Mouse (Mus musculus) splenic B cell, adult 2 months (primary cell): Measurements from ENCODE around the gene C8g.

Experiments
- DNase-seq: peaks from one replicate; pipeline ENCODE4 v3.0.0-alpha.2; 2011; ENCODE audit warnings: low read depth, low spot score
- H3K27me3 ChIP-seq: 2 replicates; pipeline ENCODE4 v1.6.1; 2012; ENCODE audit warnings: mild to moderate bottlenecking, low read length, moderate library complexity, mixed read lengths; ENCODE audit not compliant: control insufficient read depth, poor library complexity, insufficient read depth, severe bottlenecking
- H3K36me3 ChIP-seq: 2 replicates; pipeline ENCODE4 v1.6.1; 2012; ENCODE audit warnings: mild to moderate bottlenecking, low read length, moderate library complexity, mixed read lengths; ENCODE audit not compliant: control insufficient read depth, poor library complexity, insufficient read depth, severe bottlenecking

C8g gene

GRCm38 (mm10) chr2:25487965-25488670 is 13.4 kb downstream of the C8g start:
- no peak for DNase-seq
- H3K27me3 ChIP-seq = no peaks in the 10 kb centered on the region
- no peaks in the 10 kb centered on the region for H3K36me3 ChIP-seq

GRCm38 (mm10) chr2:25484901-25485647 is 16.4 kb downstream of the C8g start:
- no peak for DNase-seq

DNA sequence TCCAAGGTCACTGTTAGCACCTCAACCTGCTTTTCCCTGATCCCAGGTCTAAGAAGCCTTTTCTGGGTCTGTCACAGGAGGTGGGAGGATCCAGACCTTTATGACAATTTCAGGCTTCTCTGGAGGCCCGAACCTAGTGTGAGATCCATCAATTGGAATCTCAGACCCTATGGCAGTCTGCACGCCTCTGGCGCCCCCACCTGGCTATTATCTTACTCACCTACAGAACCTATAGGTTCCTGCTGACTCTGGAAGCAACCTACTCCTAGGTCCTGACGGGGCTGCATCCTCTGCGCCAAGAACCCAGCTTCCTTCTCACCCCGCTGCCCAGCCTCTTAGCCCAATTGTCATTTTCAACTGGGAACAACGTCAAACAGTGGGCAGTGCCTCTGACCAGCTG is 18.6 kb downstream of the C8g start:
- Histone ChIP-seq H3K27me3 (no peaks in the 10 kb centered on the region), H3K36me3 (no peaks in the 10 kb centered on the region)
- DNase-seq = peak; percentile 87

More at GRCm38 (mm10) chr2:25484901-25485647, 16.4 kb downstream of the C8g start:
- Histone ChIP-seq H3K27me3 (no peaks in the 10 kb centered on the region), H3K36me3 (no peaks in the 10 kb centered on the region)

DNA sequence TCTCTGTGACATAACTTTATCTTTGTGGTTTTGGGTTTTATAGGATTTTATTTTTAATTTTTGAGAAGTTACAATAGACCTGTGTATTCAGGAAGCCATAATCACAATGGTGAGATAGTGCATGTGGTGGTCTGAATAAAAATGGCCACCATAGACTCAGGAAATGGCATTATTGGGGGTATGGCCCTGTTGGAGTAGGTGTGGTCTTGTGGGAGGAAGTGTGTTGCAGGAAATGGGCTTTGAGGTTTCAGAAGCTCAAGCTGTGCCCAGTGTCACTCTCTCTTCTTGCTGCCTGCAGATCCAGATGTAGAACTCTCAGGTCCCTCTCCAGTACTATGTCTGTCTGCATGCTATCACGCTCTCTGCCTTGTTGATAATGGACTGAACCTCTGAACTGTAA is 21.0 kb downstream of the C8g start:
- Histone ChIP-seq H3K36me3 (no peaks in the 10 kb centered on the region), H3K27me3 (no peaks in the 10 kb centered on the region)
- DNase-seq = no peak

DNA sequence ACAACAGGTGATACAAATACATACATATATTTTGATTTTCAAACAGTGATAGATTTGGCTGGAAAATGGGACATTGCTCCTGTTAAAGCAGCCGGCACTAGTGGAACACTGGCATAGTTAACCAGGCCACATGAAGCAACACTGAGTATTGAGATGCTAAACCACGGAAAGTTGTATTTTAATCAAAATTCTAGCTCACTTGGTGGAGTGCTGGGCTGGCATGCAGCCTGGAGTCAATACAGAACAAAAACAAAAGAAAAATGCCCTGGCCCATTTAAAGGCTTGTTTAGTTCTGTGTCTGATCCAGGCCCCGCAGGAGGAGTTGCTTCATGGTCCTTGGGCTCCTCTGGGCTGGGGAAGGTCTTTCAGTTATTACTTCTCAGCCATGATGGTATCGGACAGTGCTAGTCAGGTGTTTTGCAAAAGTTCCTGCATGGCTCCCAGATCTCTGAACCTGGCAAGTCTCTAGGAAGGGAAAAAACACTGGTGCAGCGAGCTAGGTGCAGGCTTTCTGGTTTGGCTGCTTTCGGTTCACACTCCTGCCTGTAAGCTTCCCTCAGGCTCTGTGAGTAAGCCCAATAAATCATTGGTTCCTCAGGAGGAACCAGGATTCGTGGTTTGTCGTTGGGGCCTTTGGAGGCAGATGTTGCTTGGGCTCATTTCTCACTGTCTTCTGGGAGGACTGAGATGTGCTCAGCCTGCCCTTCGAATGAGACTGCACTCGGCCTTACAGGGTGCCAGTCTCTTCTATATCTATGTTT is 21.8 kb downstream of the C8g start:
- Histone ChIP-seq H3K36me3 (no peaks in the 10 kb centered on the region), H3K27me3 (no peaks in the 10 kb centered on the region)
- no peak for DNase-seq

- Histone ChIP-seq H3K27me3 (no peaks in the 10 kb centered on the region), H3K36me3 (no peaks in the 10 kb centered on the region)
- DNase-seq = no peak
These were observed 23.4 kb downstream of the C8g start for GRCm38 (mm10) chr2:25477967-25478675.

DNA sequence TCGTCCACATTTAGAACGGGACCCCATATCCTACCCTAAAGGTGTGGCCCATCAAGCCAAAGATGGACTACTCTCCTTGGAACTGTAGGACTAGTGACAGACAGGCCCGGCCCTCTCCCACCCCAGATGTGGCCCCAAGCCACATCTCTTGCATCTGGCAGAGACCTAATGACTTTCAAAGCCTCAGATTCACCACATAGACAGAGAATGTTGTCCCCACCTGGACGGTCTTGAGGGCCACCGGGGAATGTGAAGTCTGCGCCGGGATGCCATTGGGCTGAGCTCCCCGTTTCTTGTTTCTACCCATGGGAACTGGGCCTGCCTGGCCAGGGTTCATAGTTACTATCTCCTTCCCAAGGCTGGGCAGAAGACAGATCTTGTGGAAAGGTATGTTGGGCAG is 24.0 kb downstream of the C8g start:
- H3K27me3 ChIP-seq = no peaks in the 10 kb centered on the region
- no peak for DNase-seq
- H3K36me3 ChIP-seq = no peaks in the 10 kb centered on the region

GRCm38 (mm10) chr2:25472550-25472949 is 29.0 kb downstream of the C8g start:
- no peak for DNase-seq
- Histone ChIP-seq H3K27me3 (no peaks in the 10 kb centered on the region), H3K36me3 (no peaks in the 10 kb centered on the region)

DNA sequence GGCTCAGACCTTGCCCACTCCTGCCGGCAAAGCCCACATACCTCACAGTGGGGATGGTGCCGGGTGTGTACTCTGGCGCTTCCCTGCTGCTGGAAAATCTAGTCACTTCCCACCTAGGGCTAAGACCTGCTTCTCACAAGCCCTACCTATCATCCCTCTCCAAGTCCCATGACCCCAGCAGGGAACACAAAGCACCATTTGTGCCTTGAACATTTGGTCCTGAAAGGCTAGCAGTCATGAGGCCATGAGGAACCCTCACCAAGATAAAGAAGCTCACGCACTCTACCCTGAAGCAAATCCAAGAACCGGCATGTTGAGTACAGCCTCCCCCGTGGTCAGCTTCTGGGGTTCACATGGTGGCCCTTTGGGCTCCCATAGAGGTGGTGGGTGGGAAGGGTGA is 31.6 kb downstream of the C8g start, which contains the start of gene Ptgds:
Gene Ptgds, minus strand, starts transcription at position 78 of the 400 bp plus-strand sequence.
- Histone ChIP-seq H3K27me3 (no peaks in the 10 kb centered on the region), H3K36me3 (no peaks in the 10 kb centered on the region)
- DNase-seq = no peak

- no peak for DNase-seq
- Histone ChIP-seq H3K36me3 (no peaks in the 10 kb centered on the region), H3K27me3 (no peaks in the 10 kb centered on the region)
These were observed 32.3 kb downstream of the C8g start for GRCm38 (mm10) chr2:25468962-25469915.

DNA sequence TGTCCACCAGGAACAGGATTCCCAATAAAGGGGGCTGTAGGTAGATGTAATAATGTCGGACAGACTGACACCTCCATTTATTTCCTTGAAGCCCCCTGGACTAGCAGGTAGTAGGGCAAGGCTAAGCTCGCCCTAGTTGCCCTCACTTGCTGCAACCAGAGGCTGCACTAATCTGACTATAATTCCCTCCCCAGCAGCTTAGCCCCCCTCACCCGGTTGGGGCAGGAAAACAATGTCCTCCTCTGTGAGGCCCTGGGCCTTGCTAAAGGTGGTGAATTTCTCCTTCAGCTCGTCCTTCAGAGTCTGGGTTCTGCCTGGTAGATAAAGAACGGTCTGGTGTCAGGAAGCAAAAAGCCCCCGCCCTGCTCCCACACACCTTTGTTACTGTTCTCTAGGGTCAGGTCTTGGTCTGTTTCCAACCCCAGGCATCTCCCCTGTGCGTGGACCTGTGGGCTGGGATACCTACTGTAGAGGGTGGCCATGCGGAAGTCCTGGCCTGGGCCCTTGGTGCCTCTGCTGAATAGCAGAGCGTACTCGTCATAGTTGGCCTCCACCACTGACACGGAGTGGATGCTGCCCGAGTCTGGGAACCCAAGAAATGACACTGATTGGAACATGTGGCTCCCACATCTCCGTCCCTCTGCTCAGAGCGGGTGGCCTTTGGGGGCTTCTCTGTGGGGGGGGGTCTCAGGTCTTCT is 33.8 kb downstream of the C8g start:
- Histone ChIP-seq H3K27me3 (no peaks in the 10 kb centered on the region), H3K36me3 (no peaks in the 10 kb centered on the region)
- no peak for DNase-seq

DNA sequence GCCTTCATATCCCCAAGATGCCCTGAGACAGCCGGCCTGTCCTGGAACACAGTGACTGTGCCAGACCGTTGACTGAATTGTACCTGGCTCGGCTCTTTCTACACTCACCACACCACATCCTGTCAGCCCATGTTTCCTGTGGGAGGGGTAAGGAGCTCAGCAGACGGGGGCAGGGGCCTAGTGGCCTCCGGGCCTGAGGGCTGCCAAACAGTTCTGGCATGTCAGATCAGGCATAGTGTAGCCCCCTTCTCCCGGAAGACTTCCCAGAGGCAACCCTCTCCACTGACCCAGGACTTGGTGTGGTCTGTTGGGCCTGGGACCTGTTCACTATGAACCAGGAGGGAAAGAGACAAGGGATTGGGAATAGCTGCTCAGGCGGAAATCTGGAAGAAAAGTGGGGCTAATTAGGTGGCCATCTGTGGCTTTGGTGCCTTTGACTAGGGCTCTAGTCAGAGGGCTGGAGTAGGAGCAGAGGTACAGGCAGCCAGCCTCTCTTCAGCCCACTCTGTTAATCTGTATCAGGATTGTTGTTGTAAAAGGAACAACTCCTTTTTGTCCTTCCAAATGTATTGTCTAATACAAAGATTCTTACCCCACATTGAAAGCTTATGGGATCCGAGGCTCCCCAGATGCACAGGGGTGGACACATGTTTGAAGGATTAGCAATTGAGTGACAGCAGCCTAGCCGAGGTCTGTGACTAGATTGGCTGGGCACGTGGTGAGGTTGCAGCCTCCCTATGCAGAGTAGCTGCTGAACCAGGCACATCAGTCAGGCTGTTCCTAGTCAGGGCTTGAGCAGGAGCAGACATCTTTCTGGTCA is 35.5 kb downstream of the C8g start:
- Histone ChIP-seq H3K27me3 (no peaks in the 10 kb centered on the region), H3K36me3 (no peaks in the 10 kb centered on the region)
- peak; percentile 74 for DNase-seq

DNA sequence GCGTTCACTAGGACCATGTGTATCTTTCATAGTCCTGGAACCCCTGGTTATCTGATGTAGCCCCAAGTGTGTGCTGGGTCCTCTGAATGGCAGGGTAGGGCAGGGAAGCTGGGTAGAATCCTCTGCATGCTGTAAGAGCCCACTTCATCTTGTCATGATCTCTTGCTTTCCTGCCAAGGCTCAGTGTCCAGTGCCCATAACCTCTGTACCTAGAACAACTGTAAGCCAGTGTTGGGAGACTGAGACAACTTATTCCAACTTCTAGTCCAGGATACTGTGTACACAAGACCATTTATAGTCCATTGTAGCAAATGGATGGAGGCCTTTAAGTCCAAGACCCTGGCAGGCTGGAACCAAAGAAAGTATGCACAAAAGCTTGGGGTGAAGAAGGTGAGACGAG is 36.3 kb downstream of the C8g start:
- Histone ChIP-seq H3K27me3 (no peaks in the 10 kb centered on the region), H3K36me3 (no peaks in the 10 kb centered on the region)
- DNase-seq = no peak
